Mouse (Mus musculus) cerebellum, adult 2 months (tissue): ENCODE measurements around the gene Nradd.

Experiments
- CTCF ChIP-seq: fragments of 200-500 bp; IDR thresholded peaks from 2 replicates; pipeline ENCODE4 v1.5.1; 2011; ENCODE audit warnings: low read depth, mild to moderate bottlenecking, control low read depth, low read length, moderate library complexity, borderline replicate concordance; ENCODE audit not compliant: insufficient read depth
- POLR2A ChIP-seq: fragments of 200-500 bp; IDR thresholded peaks from 2 replicates; pipeline ENCODE4 v1.6.1; 2011; ENCODE audit warnings: low read length, control low read depth, borderline replicate concordance; ENCODE audit not compliant: insufficient read depth

DNA sequence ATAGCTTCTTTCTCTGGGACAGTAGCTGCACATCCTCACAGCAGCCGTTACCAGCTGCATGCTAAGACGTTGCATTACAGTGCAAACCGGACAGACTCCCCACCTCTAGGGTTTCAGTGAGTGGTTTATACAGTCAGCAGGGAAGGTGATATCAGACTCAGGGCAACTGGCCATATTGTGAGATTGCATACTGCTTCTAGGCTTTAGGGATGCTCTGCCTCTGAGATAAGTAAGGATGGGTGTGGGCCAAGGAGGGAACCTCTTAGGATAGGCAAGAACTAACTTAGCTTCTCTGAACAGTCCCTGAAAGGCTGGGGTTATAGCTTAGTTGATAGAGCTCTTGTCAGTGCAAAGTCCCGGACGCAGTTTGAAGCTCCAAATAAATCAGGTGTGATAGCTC lies 45.5 kb upstream of the Nradd start:
- TF ChIP-seq CTCF (no peak), POLR2A (no peak)
